Mouse (Mus musculus) thymus, postnatal 4 days (tissue): Measurements from ENCODE around the gene Prkcz.

Source experiments
- DNase-seq: peaks from one replicate; pipeline ENCODE4 v3.0.0; 2021

Gene Prkcz

GRCm38 (mm10) chr4:155307591-155307990 lies 53.6 kb downstream of the Prkcz start:
- no peak for DNase-seq

- peak; percentile 15 for DNase-seq
These were observed 54.6 kb downstream of the Prkcz start for GRCm38 (mm10) chr4:155306356-155307242.

DNA sequence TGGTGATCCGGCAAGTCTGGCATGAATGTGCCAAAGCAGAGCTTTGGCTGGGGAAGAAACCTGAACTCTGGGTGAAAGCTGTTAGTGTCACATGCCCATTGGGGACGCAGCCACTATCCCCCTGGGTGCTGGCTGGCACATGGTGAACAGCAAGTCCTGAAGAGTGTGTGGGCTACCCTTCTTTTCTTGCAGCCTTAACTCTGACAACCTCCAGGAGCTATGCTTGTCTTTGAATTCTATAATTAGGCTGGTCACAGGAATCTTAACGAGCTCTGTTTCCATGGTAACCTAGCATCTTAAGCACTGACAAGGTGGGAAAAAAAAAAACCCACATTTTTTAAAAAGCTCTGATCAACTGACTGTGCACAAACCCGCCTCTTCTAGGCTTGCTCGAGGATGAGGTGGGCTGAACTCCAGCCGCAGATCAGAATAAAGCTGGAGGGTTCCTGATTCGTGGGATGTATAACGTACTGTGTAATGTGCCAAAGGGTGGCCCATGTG lies 55.6 kb downstream of the Prkcz start:
- DNase-seq: no peak

- no peak for DNase-seq
These were observed 56.6 kb downstream of the Prkcz start for GRCm38 (mm10) chr4:155304508-155305096.

GRCm38 (mm10) chr4:155301965-155302364 lies 59.2 kb downstream of the Prkcz start:
- no peak for DNase-seq

GRCm38 (mm10) chr4:155301098-155301447 lies 60.1 kb downstream of the Prkcz start:
- DNase-seq: no peak

- DNase-seq: no peak
These were observed 60.6 kb downstream of the Prkcz start for GRCm38 (mm10) chr4:155300421-155301097.

- no peak for DNase-seq
These were observed 62.3 kb downstream of the Prkcz start for GRCm38 (mm10) chr4:155298826-155299225.

- DNase-seq: peak; percentile 73
These were observed 64.1 kb downstream of the Prkcz start for GRCm38 (mm10) chr4:155297057-155297456.

DNA sequence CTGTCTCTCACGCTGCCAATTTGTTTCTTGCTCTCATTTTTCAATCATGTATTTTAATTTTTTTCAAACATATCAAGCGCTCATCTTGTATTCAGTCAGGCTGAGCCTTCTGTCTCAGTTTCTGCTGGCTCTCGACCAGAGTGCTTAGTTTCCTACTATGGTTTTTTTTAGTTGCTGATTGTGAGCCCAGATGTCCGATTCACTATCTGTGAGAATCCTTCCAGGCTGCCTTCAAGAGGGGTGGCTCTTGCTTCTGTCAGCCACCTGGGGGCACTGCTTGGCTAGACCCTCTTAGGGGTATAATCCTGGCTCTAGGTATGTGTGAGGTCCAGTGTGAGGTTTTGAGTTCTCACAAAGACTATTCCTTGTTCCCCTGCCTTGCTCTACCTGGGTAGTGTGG lies 65.2 kb downstream of the Prkcz start:
- DNase-seq: peak; percentile 35

- DNase-seq: peak; percentile 36
These were observed 66.1 kb downstream of the Prkcz start for GRCm38 (mm10) chr4:155295026-155295590.

DNA sequence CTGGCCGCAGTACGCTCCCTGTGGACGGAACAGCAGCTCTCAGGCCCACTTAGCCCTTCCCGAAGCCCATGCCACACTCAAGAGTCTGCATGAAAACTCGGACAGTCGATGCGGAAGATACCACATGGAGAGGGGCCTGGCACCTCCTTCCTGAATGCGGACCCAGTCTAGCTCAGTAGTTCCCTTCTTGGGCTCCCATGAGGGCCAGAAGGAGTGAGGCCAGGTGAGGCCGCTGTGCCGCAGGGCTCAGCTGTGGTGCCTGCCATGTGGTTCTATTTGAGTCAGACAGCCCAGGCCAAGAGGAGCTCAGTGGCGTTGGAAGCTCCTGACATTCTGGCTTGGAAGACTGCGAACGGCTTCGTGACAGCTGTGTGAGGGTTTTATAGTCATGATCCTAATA lies 66.8 kb downstream of the Prkcz start:
- DNase-seq: no peak

GRCm38 (mm10) chr4:155292863-155293262 lies 68.3 kb downstream of the Prkcz start:
- no peak for DNase-seq

GRCm38 (mm10) chr4:155290045-155290444 lies 71.1 kb downstream of the Prkcz start:
- DNase-seq: no peak

DNA sequence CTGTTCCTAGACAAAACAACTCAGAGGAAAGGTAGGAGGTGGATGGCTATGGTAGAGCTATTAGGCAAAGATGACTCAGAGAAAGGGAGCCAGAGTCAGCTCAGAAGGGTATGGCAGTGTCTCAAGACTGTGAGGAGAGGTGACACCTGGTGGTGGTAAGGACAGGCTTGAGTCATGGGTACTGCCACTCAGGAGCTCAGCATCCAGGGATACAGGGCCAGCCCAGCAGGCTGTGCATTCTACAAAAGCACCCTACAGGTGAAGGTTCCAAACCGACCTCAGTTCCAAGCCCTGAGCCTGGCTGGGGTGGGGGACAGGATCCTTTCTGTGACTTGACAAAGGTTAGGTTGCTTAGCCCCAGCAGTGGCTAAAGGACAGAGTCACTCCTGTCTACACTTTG lies 72.6 kb downstream of the Prkcz start:
- DNase-seq: no peak

DNA sequence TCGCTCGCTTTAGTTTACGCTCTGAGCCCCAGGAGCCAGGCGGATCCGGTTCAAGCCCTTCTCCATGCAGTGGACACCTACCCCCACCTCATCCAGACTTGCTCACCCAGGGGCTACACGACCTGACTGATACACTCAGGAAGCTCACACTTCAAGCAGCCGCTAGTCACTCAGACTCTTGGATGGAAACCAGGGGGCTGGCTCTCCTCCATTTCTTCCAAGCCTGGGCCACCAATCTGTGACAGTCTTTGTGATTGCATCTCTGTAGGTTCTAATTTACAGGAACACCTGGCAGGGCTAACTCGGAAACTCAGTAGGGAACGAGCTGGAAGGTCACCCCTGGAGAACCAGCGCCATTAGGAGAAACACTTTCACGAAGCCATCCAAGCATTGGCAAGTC lies 73.4 kb downstream of the Prkcz start:
- DNase-seq: no peak

GRCm38 (mm10) chr4:155286090-155286489 lies 75.1 kb downstream of the Prkcz start:
- DNase-seq: no peak

- no peak for DNase-seq
These were observed 76.4 kb downstream of the Prkcz start for GRCm38 (mm10) chr4:155284521-155285379.

GRCm38 (mm10) chr4:155283585-155283984 lies 77.6 kb downstream of the Prkcz start:
- no peak for DNase-seq

- no peak for DNase-seq
These were observed 78.1 kb downstream of the Prkcz start for GRCm38 (mm10) chr4:155283001-155283503.

DNA sequence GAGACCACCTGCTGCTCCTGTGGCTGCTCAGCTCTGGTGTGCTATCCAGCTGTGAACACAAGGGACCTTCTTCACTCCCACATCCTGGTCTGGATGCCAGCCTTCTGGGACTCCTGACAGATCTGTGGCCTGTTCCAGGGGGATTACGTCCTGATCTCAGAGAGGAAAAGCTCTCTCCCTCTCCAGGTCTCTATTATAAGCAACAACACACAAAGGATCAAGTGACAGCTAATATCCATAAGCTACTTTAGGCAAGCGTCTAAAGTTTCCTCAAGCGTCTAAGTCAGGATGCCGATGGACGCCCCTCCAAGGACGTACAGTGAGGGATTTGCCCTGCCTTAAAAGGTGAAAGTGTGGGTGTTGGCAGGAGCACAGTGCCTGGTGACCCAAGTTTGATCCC lies 78.9 kb downstream of the Prkcz start:
- DNase-seq: no peak

DNA sequence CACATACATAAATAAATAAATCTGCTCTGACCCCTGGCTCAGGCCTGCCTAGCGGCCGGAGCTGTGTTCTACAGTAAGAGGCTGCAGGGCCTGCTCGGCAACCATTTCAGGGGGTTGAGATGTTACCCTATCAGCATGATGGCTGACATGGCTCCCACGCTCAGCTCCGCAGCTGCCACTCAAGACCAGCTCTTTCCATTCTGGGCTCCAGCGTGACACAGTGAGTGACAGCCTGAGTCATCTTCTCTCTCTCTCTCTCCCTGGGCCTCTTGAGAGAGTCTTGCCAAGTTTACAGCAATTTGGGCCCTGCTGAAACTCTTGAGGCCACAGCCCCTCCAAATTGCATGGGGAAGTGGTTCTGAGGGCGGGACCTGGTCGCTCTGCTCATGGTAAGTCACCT lies 79.5 kb downstream of the Prkcz start:
- no peak for DNase-seq
